Mouse (Mus musculus): ENCODE data around the gene A630089N07Rik.

DNA sequence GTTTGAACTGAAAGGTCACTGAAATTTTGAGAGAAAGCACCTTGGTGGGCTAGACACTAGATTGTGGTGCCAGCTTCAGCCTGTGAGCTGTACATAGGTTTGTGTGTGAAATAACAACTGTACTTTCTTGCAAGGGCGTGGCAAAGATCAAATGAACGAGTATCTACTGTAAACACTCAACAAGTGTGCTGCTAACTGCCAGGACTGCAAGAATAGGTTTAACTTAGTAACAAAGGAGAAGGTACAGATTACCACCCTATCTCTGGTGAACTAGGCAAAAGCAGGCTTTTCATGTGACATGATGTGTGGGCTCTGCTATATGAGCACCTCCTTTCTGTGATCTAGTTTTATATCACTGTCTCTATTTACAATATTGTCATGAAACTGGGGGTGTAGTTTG is 128.9 kb downstream of the A630089N07Rik start:
- TF ChIP-seq CTCF (IDR thresholded peaks at IDR 0.05; ENCODE audit: low read depth) (no peak), EP300 (optimal IDR thresholded peaks at IDR 0.05) (no peak)
